Comparison of ENCODE assay signal across 22 mouse cellular contexts in the genomic region with DNA sequence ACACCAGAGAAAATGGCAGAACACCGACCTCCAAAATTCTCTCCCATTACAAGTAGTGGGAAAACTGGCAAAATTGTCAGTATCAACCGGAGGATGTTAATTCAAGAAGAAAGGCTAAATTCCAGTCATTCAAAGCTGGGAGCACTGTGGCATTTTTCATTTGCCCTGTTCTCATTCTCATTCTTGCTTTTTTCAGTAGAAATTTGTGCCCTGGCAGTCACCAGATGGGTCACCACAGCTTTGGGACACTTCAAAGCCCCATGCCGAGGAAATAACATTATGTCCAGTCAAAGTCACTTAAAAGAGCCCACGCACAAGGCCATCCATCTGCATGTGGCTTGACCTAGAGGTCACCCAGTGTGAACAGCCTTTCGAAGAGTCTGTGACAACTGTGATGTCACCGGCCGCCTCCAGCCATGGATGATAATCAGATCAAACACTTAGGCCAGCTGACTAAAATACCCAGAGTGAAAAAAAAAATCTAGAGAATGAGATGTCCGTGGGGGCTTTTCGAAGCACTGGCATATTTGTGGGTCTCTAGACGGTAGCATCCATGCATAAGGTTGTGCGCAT.
"Had no signal": no experiment of that assay in that cellular context is flagged by ENCODE, and none has a peak within 500 bp of the region (broad histone marks: within the 10 kb centered on the region; RNA-seq: fewer than 3 reads in every experiment).

No protein-coding gene starts in this region.

- ATAC-seq: liver, postnatal 0 days; midbrain, embryonic 16.5 days had no signal

- H3K4me3 ChIP-seq: limb, embryonic 12.5 days; limb, embryonic 15.5 days; midbrain, embryonic 12.5 days; myocyte; neural tube, embryonic 13.5 days; stomach, embryonic 15.5 days had no signal

- H3K4me1 ChIP-seq: limb, embryonic 12.5 days; limb, embryonic 15.5 days; midbrain, embryonic 12.5 days; neural tube, embryonic 13.5 days; stomach, embryonic 15.5 days had no signal

- H3K27ac ChIP-seq: limb, embryonic 12.5 days; limb, embryonic 15.5 days; liver, embryonic 14.5 days; midbrain, embryonic 12.5 days; neural tube, embryonic 13.5 days; stomach, embryonic 15.5 days had no signal

- H3K27me3 ChIP-seq: limb, embryonic 12.5 days; limb, embryonic 15.5 days; stomach, embryonic 15.5 days had no signal

- H3K9ac ChIP-seq: limb, embryonic 12.5 days; limb, embryonic 15.5 days; liver, embryonic 14.5 days; liver, postnatal 0 days; lung, embryonic 14.5 days; midbrain, embryonic 12.5 days; neural tube, embryonic 13.5 days; stomach, embryonic 15.5 days had no signal

- H3K36me3 ChIP-seq: limb, embryonic 12.5 days; limb, embryonic 15.5 days; midbrain, embryonic 12.5 days; neural tube, embryonic 13.5 days; stomach, embryonic 15.5 days had no signal

- H3K4me2 ChIP-seq: limb, embryonic 12.5 days; limb, embryonic 15.5 days; liver, embryonic 11.5 days; lung, embryonic 14.5 days; midbrain, embryonic 12.5 days; neural tube, embryonic 13.5 days; stomach, embryonic 15.5 days had no signal

- H3K9me3 ChIP-seq: limb, embryonic 12.5 days; limb, embryonic 15.5 days; midbrain, embryonic 12.5 days; neural tube, embryonic 13.5 days; stomach, embryonic 15.5 days had no signal

- DNase-seq: kidney, adult 9 months; kidney, postnatal 14 days; kidney, postnatal 4 days; left cerebral cortex, postnatal 4 days; liver, postnatal 0 days; lung, embryonic 14.5 days; lung, postnatal 10 days; lung, postnatal 4 days; right cerebral cortex, adult 18-20 months; right cerebral cortex, postnatal 14 days; right cerebral cortex, postnatal 4 days; thymus, adult 18-20 months; thymus, postnatal 36 days had no signal
